Mouse (Mus musculus): ENCODE measurements around the gene Lcorl.
A peak's percentile ranks its signal among the peaks of the same experiment; 100 is the strongest.

Lcorl gene

GRCm38 (mm10) chr5:45857254-45858011, at the start of gene Lcorl:
TSS of gene Lcorl (minus strand) at chr5:45857615.
- DNase-seq (ENCODE audit: low read depth, low spot score) = peak; percentile 98

DNA sequence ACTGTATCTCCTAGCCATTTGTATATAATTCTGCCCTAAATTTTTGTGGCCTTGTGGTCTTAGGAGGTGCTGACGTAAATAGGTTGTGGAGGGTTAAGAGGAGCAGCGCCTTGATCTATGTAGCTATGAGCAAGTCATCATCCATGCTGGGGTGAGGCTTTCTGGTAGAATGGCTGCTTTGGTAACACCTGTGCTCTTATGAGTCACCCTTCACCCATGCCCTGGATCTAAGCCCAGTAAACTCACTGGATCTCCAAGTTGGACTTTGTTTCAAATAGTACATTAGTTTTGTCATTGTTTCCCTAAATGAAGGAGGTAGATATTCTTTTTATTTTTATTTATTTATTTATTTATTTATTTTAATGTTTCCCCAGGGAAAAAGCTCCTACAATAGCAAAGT, 47.3 kb upstream of the Lcorl start:
- DNase-seq (ENCODE audit: low read depth, low spot score) = no peak

- no peak for DNase-seq (ENCODE audit: low read depth, low spot score)
Measured at GRCm38 (mm10) chr5:45903246-45903645, 45.8 kb upstream of the Lcorl start.

GRCm38 (mm10) chr5:45895362-45895761, 37.9 kb upstream of the Lcorl start:
- peak; percentile 58 for DNase-seq (ENCODE audit: low read depth, low spot score)

DNA sequence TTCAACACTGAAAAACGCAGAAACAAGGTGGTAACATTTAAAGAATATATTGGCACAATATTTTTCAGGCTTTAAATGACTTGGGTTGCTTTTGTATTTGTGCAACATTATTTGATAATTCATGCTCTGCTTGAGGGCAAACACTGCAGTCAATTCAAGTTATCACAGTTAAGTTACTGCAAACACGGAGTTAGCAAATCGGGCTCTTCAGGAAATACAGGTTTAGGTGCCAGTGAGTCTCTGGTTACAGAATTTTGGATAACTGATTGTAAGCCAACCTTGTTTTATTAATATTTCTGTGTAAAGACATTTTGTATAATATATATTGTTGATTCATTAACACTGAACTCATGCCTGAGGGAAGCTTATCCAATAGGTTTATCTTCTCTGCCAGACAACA, 36.3 kb upstream of the Lcorl start:
- no peak for DNase-seq (ENCODE audit: low read depth, low spot score)

DNA sequence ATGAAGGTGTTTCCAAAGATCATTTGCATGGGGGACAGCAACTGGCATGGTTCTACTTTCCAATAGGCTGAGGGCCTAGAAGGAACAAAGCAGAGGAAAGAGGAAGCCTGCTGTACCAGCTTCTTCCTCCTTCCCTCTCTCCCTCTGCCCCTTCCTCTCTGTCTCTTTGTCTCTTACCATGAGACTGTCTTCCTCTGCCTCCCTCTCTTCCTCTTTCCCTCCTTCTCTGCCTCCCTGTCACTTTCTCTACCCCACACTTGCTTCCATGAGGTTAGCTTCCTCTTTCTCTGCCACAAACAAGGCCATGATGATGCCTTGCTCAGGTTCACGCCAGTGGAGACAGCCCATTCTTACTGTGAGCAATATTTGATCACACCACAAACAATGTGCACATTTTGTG, 18.9 kb upstream of the Lcorl start:
- no peak for DNase-seq (ENCODE audit: low read depth, low spot score)

DNA sequence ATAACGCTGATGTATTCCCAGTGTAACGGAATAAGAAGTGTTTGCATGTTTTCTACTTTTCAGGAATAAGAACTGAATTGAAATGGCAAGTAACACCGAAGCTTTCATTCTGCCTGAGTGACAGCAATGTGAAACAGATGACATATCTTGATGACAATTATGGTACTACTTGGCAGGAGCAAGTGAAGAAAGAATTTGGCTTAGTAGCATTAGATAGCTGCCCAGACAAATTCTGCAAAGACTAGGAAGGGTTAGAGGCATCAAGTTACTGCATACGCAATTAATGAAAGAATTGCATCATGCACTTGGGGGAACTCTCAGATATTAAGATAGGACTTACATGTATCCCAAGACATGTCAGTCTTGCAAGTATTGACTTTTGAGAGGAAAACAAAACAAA, 18.1 kb upstream of the Lcorl start:
- DNase-seq (ENCODE audit: low read depth, low spot score) = no peak

- DNase-seq (ENCODE audit: low read depth, low spot score) = no peak
Measured at GRCm38 (mm10) chr5:45874284-45875030, 17.0 kb upstream of the Lcorl start.

GRCm38 (mm10) chr5:45858368-45858767, 953 bp upstream of the Lcorl start:
- no peak for DNase-seq (ENCODE audit: low read depth, low spot score)

GRCm38 (mm10) chr5:45856876-45857253, 550 bp downstream of the Lcorl start:
- DNase-seq (ENCODE audit: low read depth, low spot score) = peak; percentile 16

GRCm38 (mm10) chr5:45856303-45856821, 1.1 kb downstream of the Lcorl start:
- DNase-seq (ENCODE audit: low read depth, low spot score) = peak; percentile 80

GRCm38 (mm10) chr5:45855526-45856302, 1.7 kb downstream of the Lcorl start:
- peak; percentile 42 for DNase-seq (ENCODE audit: low read depth, low spot score)

- DNase-seq (ENCODE audit: low read depth, low spot score) = no peak
Measured at GRCm38 (mm10) chr5:45844723-45845122, 12.7 kb downstream of the Lcorl start.

- no peak for DNase-seq (ENCODE audit: low read depth, low spot score)
Measured at GRCm38 (mm10) chr5:45835131-45835530, 22.3 kb downstream of the Lcorl start.

DNA sequence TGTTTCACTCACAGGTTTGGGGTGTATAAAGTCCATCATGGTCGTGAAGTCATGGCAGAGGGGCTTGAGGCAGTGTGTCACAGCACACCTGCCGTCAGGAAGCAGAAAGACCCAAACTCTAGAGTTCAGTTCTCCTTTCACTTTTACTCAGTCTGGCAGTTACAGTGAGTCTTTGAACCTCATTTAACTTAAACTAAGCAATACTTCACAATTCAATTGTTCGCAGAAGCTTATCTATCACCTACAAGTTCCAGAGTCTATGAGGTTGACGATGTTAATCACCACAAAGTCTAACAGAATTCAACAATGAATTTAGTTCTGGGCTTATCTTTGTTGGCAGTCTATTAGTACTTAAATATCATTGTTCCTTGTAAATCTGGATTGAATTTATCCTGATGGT, 45.9 kb downstream of the Lcorl start:
- DNase-seq (ENCODE audit: low read depth, low spot score) = no peak

DNA sequence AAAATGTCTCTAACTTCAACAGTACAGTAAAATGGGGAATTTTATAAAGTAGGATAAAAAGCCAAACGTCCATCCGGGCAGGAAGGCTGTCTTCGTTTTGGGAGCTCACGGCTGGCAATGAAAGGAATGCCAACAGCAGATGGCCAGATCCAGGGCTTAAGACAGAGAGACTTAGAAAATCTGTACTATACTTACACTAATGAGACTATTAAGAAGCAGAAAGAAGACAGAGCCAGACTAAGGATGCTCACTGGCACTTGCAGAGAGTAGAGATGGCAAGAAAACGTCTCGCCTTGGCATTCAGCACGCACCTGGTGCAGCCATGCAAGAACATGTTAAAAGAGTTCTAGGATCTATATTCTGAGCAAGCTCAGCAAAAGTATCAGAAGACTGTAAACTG, 65.6 kb downstream of the Lcorl start:
- no peak for DNase-seq (ENCODE audit: low read depth, low spot score)

GRCm38 (mm10) chr5:45790221-45790620, 67.2 kb downstream of the Lcorl start:
- DNase-seq (ENCODE audit: low read depth, low spot score) = no peak

GRCm38 (mm10) chr5:45757502-45758121, 99.8 kb downstream of the Lcorl start:
- DNase-seq (ENCODE audit: low read depth, low spot score) = no peak

DNA sequence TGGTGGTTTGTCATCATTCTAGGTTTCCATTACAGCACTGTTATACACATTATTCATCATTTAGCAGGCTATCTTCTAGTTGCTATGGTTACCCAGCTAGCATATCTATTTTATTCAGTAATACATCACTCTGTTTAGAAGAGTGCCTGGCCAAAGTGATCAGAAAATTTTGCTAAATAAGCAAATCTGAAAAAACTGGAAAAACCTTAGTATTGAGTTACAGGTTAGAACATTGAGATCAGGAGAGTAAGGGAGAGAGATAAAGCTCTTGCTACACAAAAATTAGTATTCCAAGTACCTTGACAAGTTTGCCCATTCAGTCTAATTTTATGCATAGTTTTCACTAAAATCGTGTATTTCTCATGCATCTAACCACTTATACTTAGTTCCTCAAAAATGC, 119.5 kb downstream of the Lcorl start:
- DNase-seq (ENCODE audit: low read depth, low spot score) = no peak

DNA sequence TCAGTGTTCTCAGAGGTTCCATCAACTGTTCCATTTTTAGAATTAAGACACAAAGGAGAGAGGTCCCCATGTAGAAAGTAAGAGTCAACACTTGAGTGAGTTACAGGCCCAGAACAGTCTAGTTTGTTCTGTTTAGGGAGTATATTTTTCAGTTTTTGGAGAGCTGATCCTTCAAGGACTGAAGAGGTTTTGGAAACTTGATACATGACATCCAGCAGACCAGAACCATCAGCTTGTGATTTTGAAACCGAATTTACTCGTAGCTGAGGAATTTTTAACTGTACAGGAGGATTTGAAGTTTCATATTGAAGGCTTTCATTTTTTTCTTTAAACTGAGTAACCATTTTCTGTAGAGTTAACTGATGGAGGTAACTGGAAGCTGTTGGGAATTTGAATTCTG, 123.7 kb downstream of the Lcorl start:
- no peak for DNase-seq (ENCODE audit: low read depth, low spot score)

GRCm38 (mm10) chr5:45718848-45719488, 138.4 kb downstream of the Lcorl start:
- no peak for DNase-seq (ENCODE audit: low read depth, low spot score)
